Mouse (Mus musculus) embryo, embryonic 9.5 days (tissue): ENCODE results near the gene Plekha4.

ENCODE experiments used
- DNase-seq: peaks from one replicate; pipeline ENCODE4 v3.0.0-alpha.2; 2017; ENCODE audit errors: extremely low spot score

Gene Plekha4

GRCm38 (mm10) chr7:45568601-45569473 is 42.7 kb downstream of the Plekha4 start:
- no peak for DNase-seq

- peak; percentile 78 for DNase-seq
Observed at GRCm38 (mm10) chr7:45570103-45570741, 44.1 kb downstream of the Plekha4 start, which contains the start of gene Bcat2. TSS of gene Bcat2 (plus strand) at chr7:45570153.

- DNase-seq: no peak
Observed at GRCm38 (mm10) chr7:45571966-45572365, 45.8 kb downstream of the Plekha4 start.

- no peak for DNase-seq
Observed at GRCm38 (mm10) chr7:45573954-45574353, 47.8 kb downstream of the Plekha4 start.

GRCm38 (mm10) chr7:45574472-45575379 is 48.6 kb downstream of the Plekha4 start:
- DNase-seq: no peak

GRCm38 (mm10) chr7:45585923-45586322 is 59.8 kb downstream of the Plekha4 start:
- no peak for DNase-seq

GRCm38 (mm10) chr7:45587631-45588592 is 61.8 kb downstream of the Plekha4 start:
- DNase-seq: no peak

- DNase-seq: peak; percentile 91
Observed at GRCm38 (mm10) chr7:45589173-45589572, 63.0 kb downstream of the Plekha4 start.

- DNase-seq: no peak
Observed at GRCm38 (mm10) chr7:45589898-45590297, 63.8 kb downstream of the Plekha4 start.

- DNase-seq: no peak
Observed at GRCm38 (mm10) chr7:45590874-45591273, 64.7 kb downstream of the Plekha4 start.

GRCm38 (mm10) chr7:45591880-45592279 is 65.8 kb downstream of the Plekha4 start:
- no peak for DNase-seq

- peak; percentile 67 for DNase-seq
Observed at GRCm38 (mm10) chr7:45593118-45593815, 67.1 kb downstream of the Plekha4 start.

GRCm38 (mm10) chr7:45595176-45595575 is 69.0 kb downstream of the Plekha4 start:
- DNase-seq: no peak

GRCm38 (mm10) chr7:45596107-45596506 is 70.0 kb downstream of the Plekha4 start:
- DNase-seq: no peak

- DNase-seq: no peak
Observed at GRCm38 (mm10) chr7:45597013-45597412, 70.9 kb downstream of the Plekha4 start.

GRCm38 (mm10) chr7:45597527-45597926 is 71.4 kb downstream of the Plekha4 start:
- DNase-seq: no peak

- DNase-seq: no peak
Observed at GRCm38 (mm10) chr7:45598960-45599879, 73.1 kb downstream of the Plekha4 start.
